ENCODE assay signal across 8 mouse cellular contexts in the genomic region with DNA sequence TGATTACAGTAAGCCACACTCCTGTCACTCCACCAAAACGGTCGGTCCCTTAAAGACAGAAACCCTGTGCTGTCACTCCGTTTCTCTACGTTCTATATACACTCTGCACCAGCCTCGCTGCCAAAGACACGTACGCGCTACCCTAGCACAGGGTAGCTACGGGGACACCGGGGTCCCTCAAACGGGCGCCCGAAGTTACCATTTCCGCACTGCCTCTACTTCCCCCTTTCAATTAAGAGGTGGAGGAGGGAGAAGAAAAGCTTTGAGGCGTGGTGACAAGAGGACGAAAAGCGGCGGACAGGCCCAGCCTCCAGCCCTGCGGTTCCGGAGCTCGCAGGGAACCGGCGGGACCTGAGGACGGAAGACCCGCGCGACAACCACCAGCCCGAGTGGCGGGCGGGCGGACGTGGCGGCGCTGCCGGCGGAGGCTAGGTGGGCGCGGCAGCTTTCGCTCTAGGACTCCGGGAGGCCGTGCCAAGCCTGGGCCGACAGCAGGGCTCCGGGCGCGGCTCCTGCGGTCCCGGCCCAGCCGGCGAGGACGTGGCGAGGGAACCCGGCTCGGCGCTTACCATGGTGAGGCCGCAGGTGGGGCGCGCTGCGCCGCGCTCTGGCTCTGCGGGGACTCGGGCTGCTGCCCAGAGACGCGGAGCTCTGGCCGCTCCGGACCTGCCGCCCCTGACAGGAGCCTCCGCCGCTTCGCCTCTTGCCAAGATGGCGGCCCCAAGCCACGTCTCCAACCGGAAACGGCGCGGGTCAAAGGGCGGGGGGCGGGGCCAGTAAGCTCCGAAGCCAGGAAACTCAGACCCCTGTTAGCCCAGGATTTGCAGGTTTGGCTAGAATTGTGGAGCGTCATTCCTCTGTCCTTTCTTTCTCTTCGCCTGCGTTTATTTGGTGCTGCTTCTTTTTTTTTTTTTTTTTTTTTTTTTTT. TPM values are rescaled to one million over a fixed set of nuclear protein-coding genes. Genes with fewer than 3 reads are reported as not detected.
A peak's percentile ranks its signal among the peaks of the same experiment; 100 is the strongest.
DNase-seq lines count a peak whose midpoint lies in the region; ATAC-seq and TF ChIP-seq lines count a peak whose summit lies in the region.

TSS of gene Arcn1 (minus strand) at position 745 of the 928 bp plus-strand sequence.
TSS of gene Ift46 (plus strand) at position 808 of the 928 bp plus-strand sequence.

- peak within 1 kb of the TSS; percentile 92 for H3K9ac ChIP-seq in forebrain, postnatal 0 days
- H3K9ac ChIP-seq in lung, embryonic 15.5 days = peak within 1 kb of the TSS; percentile 98

- peak within 1 kb of the TSS; percentile 46 for H3K4me2 ChIP-seq in forebrain, postnatal 0 days (ENCODE audit: low read depth)
- peak within 1 kb of the TSS; percentile 67 for H3K4me2 ChIP-seq in lung, embryonic 15.5 days

- peak within 1 kb of the TSS; percentile 94 for H3K27ac ChIP-seq in forebrain, postnatal 0 days (ENCODE audit: low read depth, low read length)
- H3K27ac ChIP-seq in lung, embryonic 15.5 days = peak within 1 kb of the TSS; percentile 97

- H3K27me3 ChIP-seq in G1E (ENCODE audit: insufficient read depth, low read length) = no peaks in the 10 kb centered on the region
- H3K27me3 ChIP-seq in forebrain, postnatal 0 days (ENCODE audit: insufficient read depth, low read length) = no peaks in the 10 kb centered on the region
- no peaks in the 10 kb centered on the region for H3K27me3 ChIP-seq in lung, embryonic 15.5 days

- no peak for TF ChIP-seq CTCF in G1E (IDR thresholded peaks at IDR 0.05; ENCODE audit: low read depth, low read length)
- TF ChIP-seq CTCF in forebrain, postnatal 0 days (IDR thresholded peaks at IDR 0.05; ENCODE audit: low read depth) = peak; percentile 4; the same call in 1 of the 2 replicates

- peaks cover 13% of the 10 kb centered on the region for H3K36me3 ChIP-seq in G1E (replicated peaks)
- no peaks in the 10 kb centered on the region for H3K36me3 ChIP-seq in forebrain, postnatal 0 days (ENCODE audit: insufficient read depth)
- H3K36me3 ChIP-seq in lung, embryonic 15.5 days = no peaks in the 10 kb centered on the region

- peak; percentile 81 for ATAC-seq in G1E (ENCODE audit: extremely low read depth, insufficient number of reproducible peaks, low FRiP score, poor library complexity, severe bottlenecking)
- peak; percentile 93 for ATAC-seq in forebrain, postnatal 0 days
- peak; percentile 93 for ATAC-seq in lung, embryonic 15.5 days (ENCODE audit: borderline replicate concordance, extremely low read depth, low FRiP score, low TSS enrichment)

- DNase-seq in G1E (ENCODE audit: low spot score) = peak; percentile 75
- DNase-seq in cerebellum, adult 18-20 months = peak; percentile 83 to 86
- peak; percentile 94 for DNase-seq in forebrain, postnatal 0 days
- DNase-seq in heart, postnatal 4 days = peak; percentile 86
- DNase-seq in layer of hippocampus, adult 8-10 months (ENCODE audit: low spot score in 2 of 2) = peak; percentile 65 to 78
- peak; percentile 75 for DNase-seq in ovary, adult 18-20 months (ENCODE audit: low spot score)
- peak; percentile 89 for DNase-seq in thymus, postnatal 0 days (ENCODE audit: low spot score)

- under 1% methylated on average over 82 of the region's 82 CpGs for WGBS in forebrain, postnatal 0 days
- under 1% methylated on average over 71 of the region's 82 CpGs for WGBS in lung, embryonic 15.5 days

- peak within 1 kb of the TSS; percentile 93 for H3K4me3 ChIP-seq in G1E (ENCODE audit: low read depth, low read length)
- peak within 1 kb of the TSS; percentile 94 for H3K4me3 ChIP-seq in forebrain, postnatal 0 days (ENCODE audit: low read depth, low read length)
- peak within 1 kb of the TSS; percentile 92 for H3K4me3 ChIP-seq in lung, embryonic 15.5 days

- H3K9me3 ChIP-seq in G1E (replicated peaks) = no peaks in the 10 kb centered on the region
- H3K9me3 ChIP-seq in forebrain, postnatal 0 days (ENCODE audit: low read length) = no peaks in the 10 kb centered on the region
- no peaks in the 10 kb centered on the region for H3K9me3 ChIP-seq in lung, embryonic 15.5 days

- H3K4me1 ChIP-seq in G1E (ENCODE audit: insufficient read depth, low read depth, low read length) = peaks cover 22% of the 10 kb centered on the region
- peaks cover 12% of the 10 kb centered on the region; the same call in 1 of the 2 replicates for H3K4me1 ChIP-seq in forebrain, postnatal 0 days (ENCODE audit: insufficient read depth)
- H3K4me1 ChIP-seq in lung, embryonic 15.5 days = peaks cover 18% of the 10 kb centered on the region

RNA-seq across cellular contexts. Expression of gene Arcn1, which starts in this region (rescaled TPM):
- total RNA-seq in G1E (2014; fragmentation: Nextera tagmentation) (239 and 270 TPM in 2 replicates), G1E (2017) (124 and 134 TPM in 2 replicates)
- 14.5 and 16.7 TPM in 2 replicates for polyA plus RNA-seq in G1E (2012)
- total RNA-seq in forebrain, postnatal 0 days (2014; rRNA removed) = 107 and 113 TPM in 2 replicates
- polyA plus RNA-seq in forebrain, postnatal 0 days (2015; fragmentation: Nextera tagmentation; extraction: Ambion mirVana) = 86.0 and 105 TPM in 2 replicates
- total RNA-seq in heart, postnatal 4 days (2021) = 100 to 1,000 TPM; 104 to 119 TPM
- 100 to 1,000 TPM in 2 of 4 experiments, 10 to 100 TPM in 2; 94.1 to 110 (median 101) TPM for total RNA-seq in layer of hippocampus, adult 8-10 months (2022)
- 193 and 199 TPM in 2 replicates for polyA plus RNA-seq in lung, embryonic 15.5 days (2015; fragmentation: Nextera tagmentation; extraction: Ambion mirVana)
- 111 and 116 TPM in 2 replicates for polyA plus RNA-seq in thymus, postnatal 0 days (2015; fragmentation: Nextera tagmentation; extraction: Ambion mirVana)

RNA-seq across cellular contexts. Expression of gene Ift46, which starts in this region (rescaled TPM):
- total RNA-seq in G1E (2014; fragmentation: Nextera tagmentation) (78.2 and 90.8 TPM in 2 replicates), G1E (2017) (32.5 and 32.8 TPM in 2 replicates)
- 1.6 and 1.8 TPM in 2 replicates for polyA plus RNA-seq in G1E (2012)
- 67.0 and 72.4 TPM in 2 replicates for total RNA-seq in forebrain, postnatal 0 days (2014; rRNA removed)
- 158 and 166 TPM in 2 replicates for polyA plus RNA-seq in forebrain, postnatal 0 days (2015; fragmentation: Nextera tagmentation; extraction: Ambion mirVana)
- 10 to 100 TPM; 58.4 to 58.7 TPM for total RNA-seq in heart, postnatal 4 days (2021)
- total RNA-seq in layer of hippocampus, adult 8-10 months (2022) = 10 to 100 TPM; 67.4 to 77.6 (median 70.5) TPM
- polyA plus RNA-seq in lung, embryonic 15.5 days (2015; fragmentation: Nextera tagmentation; extraction: Ambion mirVana) = 93.2 and 99.1 TPM in 2 replicates
- 68.0 and 74.0 TPM in 2 replicates for polyA plus RNA-seq in thymus, postnatal 0 days (2015; fragmentation: Nextera tagmentation; extraction: Ambion mirVana)

Comparison
In these comparisons a context has a peak if more than half of its experiments do, and no peak if none do; other contexts are left out.
1. Peak in every context shown above with its lines: DNase-seq, ATAC-seq, H3K4me3 ChIP-seq and H3K27ac ChIP-seq.
2. RNA of gene Ift46 (polyA plus RNA-seq): 158 to 166 TPM in forebrain, postnatal 0 days, 93.2 to 99.1 TPM in lung, embryonic 15.5 days and 68.0 to 74.0 TPM in thymus, postnatal 0 days; 1.6 to 1.8 TPM in G1E; every median in the first group is over 10 times any median in the second.